Mouse (Mus musculus): ENCODE measurements around the gene Vmn1r55. TPM values are rescaled to one million over a fixed set of nuclear protein-coding genes. Genes with fewer than 3 reads are reported as not detected.
"Not testable (repeated sequence)": the region's sequence is repeated elsewhere in the genome, so short reads cannot be mapped to it uniquely, and the experiment has no call there.

Gene Vmn1r55
- total RNA-seq (2014; fragmentation: Nextera tagmentation) = 0.15 TPM in 1 of 2 replicates, not detected in the other
- 0.06 and 0.22 TPM in 2 replicates for total RNA-seq (2017)
- polyA plus RNA-seq (2012) = not detected in 2 replicates

- H3K36me3 ChIP-seq (replicated peaks); H3K4me1 ChIP-seq (ENCODE audit: insufficient read depth, low read depth, low read length); H3K27me3 ChIP-seq (ENCODE audit: insufficient read depth, low read length); H3K9me3 ChIP-seq (replicated peaks); DNase-seq (ENCODE audit: low spot score); ATAC-seq (ENCODE audit: extremely low read depth, insufficient number of reproducible peaks, low FRiP score, poor library complexity, severe bottlenecking); H3K4me3 ChIP-seq (ENCODE audit: low read depth, low read length): not testable (repeated sequence)
Observed at GRCm38 (mm10) chr7:5149570-5149969, at the start of gene Vmn1r55. Gene Vmn1r55 (minus strand): TSS chr7:5149670.

- not testable (repeated sequence) for H3K9me3 ChIP-seq (replicated peaks); H3K4me3 ChIP-seq (ENCODE audit: low read depth, low read length); ATAC-seq (ENCODE audit: extremely low read depth, insufficient number of reproducible peaks, low FRiP score, poor library complexity, severe bottlenecking); H3K4me1 ChIP-seq (ENCODE audit: insufficient read depth, low read depth, low read length); DNase-seq (ENCODE audit: low spot score); H3K36me3 ChIP-seq (replicated peaks); H3K27me3 ChIP-seq (ENCODE audit: insufficient read depth, low read length)
Observed at GRCm38 (mm10) chr7:5196647-5197046, 47.2 kb upstream of the Vmn1r55 start, which contains the start of gene Vmn1r56. Gene Vmn1r56 (minus strand): TSS chr7:5196747.

- ATAC-seq (ENCODE audit: extremely low read depth, insufficient number of reproducible peaks, low FRiP score, poor library complexity, severe bottlenecking) (peak; percentile 57), DNase-seq (ENCODE audit: low spot score) (peak; percentile 40)
- H3K9me3 ChIP-seq (replicated peaks) = no peaks in the 10 kb centered on the region
- peak within 1 kb of the TSS; percentile 68 for H3K4me3 ChIP-seq (ENCODE audit: low read depth, low read length)
- H3K27me3 ChIP-seq (ENCODE audit: insufficient read depth, low read length) = peaks cover 7% of the 10 kb centered on the region
- no peaks in the 10 kb centered on the region for H3K36me3 ChIP-seq (replicated peaks)
- TF ChIP-seq GATA1 (IDR thresholded peaks at IDR 0.05; ENCODE audit: borderline replicate concordance, low read length) (no peak), CTCF (IDR thresholded peaks at IDR 0.05; ENCODE audit: low read depth, low read length) (peak; percentile 43; the same call in 1 of the 2 replicates)
- H3K4me1 ChIP-seq (ENCODE audit: insufficient read depth, low read depth, low read length) = peaks cover 13% of the 10 kb centered on the region
Observed at GRCm38 (mm10) chr7:5125549-5126406, 23.7 kb downstream of the Vmn1r55 start, which contains the start of gene Rasl2-9. Gene Rasl2-9 (minus strand): TSS chr7:5125950.

- TF ChIP-seq TAL1 (conservative IDR thresholded peaks at IDR 0.05; ENCODE audit: low read depth, low read length) = no peak
- no peak for TF ChIP-seq POLR2AphosphoS5 (IDR thresholded peaks at IDR 0.05; ENCODE audit: insufficient replicate concordance, low read depth, low read length)
- TF ChIP-seq GATA1 (IDR thresholded peaks at IDR 0.05; ENCODE audit: borderline replicate concordance, low read length) = no peak
- no peak for TF ChIP-seq GATA2 (IDR thresholded peaks at IDR 0.05; ENCODE audit: borderline replicate concordance, low read depth, low read length)
- TF ChIP-seq CTCF (IDR thresholded peaks at IDR 0.05; ENCODE audit: low read depth, low read length) = no peak
- Histone ChIP-seq H3K27me3 (ENCODE audit: insufficient read depth, low read length) (peaks cover 7% of the 10 kb centered on the region; the same call in 1 of the 2 replicates), H3K36me3 (replicated peaks) (no peaks in the 10 kb centered on the region), H3K4me3 (ENCODE audit: low read depth, low read length) (peak overlapping the region; percentile 68; the same call in 1 of the 2 replicates), H3K4me1 (ENCODE audit: insufficient read depth, low read depth, low read length) (peaks cover 13% of the 10 kb centered on the region), H3K9me3 (replicated peaks) (no peaks in the 10 kb centered on the region)
- DNase-seq (ENCODE audit: low spot score) (no peak), ATAC-seq (ENCODE audit: extremely low read depth, insufficient number of reproducible peaks, low FRiP score, poor library complexity, severe bottlenecking) (no peak)
Observed at GRCm38 (mm10) chr7:5125078-5125477, 24.4 kb downstream of the Vmn1r55 start.

- no peaks in the 10 kb centered on the region for H3K36me3 ChIP-seq (replicated peaks)
- peaks cover 3% of the 10 kb centered on the region; the same call in 1 of the 2 replicates for H3K27me3 ChIP-seq (ENCODE audit: insufficient read depth, low read length)
- no peak for ATAC-seq (ENCODE audit: extremely low read depth, insufficient number of reproducible peaks, low FRiP score, poor library complexity, severe bottlenecking)
- no peaks in the 10 kb centered on the region for H3K4me1 ChIP-seq (ENCODE audit: insufficient read depth, low read depth, low read length)
- H3K4me3 ChIP-seq (ENCODE audit: low read depth, low read length) = no peak within 1 kb of the TSS
- no peak for DNase-seq (ENCODE audit: low spot score)
- TF ChIP-seq CTCF (IDR thresholded peaks at IDR 0.05; ENCODE audit: low read depth, low read length) (no peak), POLR2AphosphoS5 (IDR thresholded peaks at IDR 0.05; ENCODE audit: insufficient replicate concordance, low read depth, low read length) (no peak), GATA1 (IDR thresholded peaks at IDR 0.05; ENCODE audit: borderline replicate concordance, low read length) (no peak), TAL1 (conservative IDR thresholded peaks at IDR 0.05; ENCODE audit: low read depth, low read length) (no peak), GATA2 (IDR thresholded peaks at IDR 0.05; ENCODE audit: borderline replicate concordance, low read depth, low read length) (no peak)
- H3K9me3 ChIP-seq (replicated peaks) = no peaks in the 10 kb centered on the region
Observed at GRCm38 (mm10) chr7:5116850-5117249, 32.6 kb downstream of the Vmn1r55 start, which contains the start of gene Rfpl4. Gene Rfpl4 (minus strand): TSS chr7:5116950.

- Histone ChIP-seq H3K27me3 (ENCODE audit: insufficient read depth, low read length) (peaks cover 10% of the 10 kb centered on the region), H3K36me3 (replicated peaks) (no peaks in the 10 kb centered on the region), H3K4me3 (ENCODE audit: low read depth, low read length) (no peak overlapping the region), H3K4me1 (ENCODE audit: insufficient read depth, low read depth, low read length) (peaks cover 3% of the 10 kb centered on the region), H3K9me3 (replicated peaks) (no peaks in the 10 kb centered on the region)
- TF ChIP-seq GATA1 (IDR thresholded peaks at IDR 0.05; ENCODE audit: borderline replicate concordance, low read length) = no peak
- no peak for TF ChIP-seq POLR2AphosphoS5 (IDR thresholded peaks at IDR 0.05; ENCODE audit: insufficient replicate concordance, low read depth, low read length)
- TF ChIP-seq TAL1 (conservative IDR thresholded peaks at IDR 0.05; ENCODE audit: low read depth, low read length) = no peak
- TF ChIP-seq GATA2 (IDR thresholded peaks at IDR 0.05; ENCODE audit: borderline replicate concordance, low read depth, low read length) = no peak
- no peak for TF ChIP-seq CTCF (IDR thresholded peaks at IDR 0.05; ENCODE audit: low read depth, low read length)
- no peak for ATAC-seq (ENCODE audit: extremely low read depth, insufficient number of reproducible peaks, low FRiP score, poor library complexity, severe bottlenecking)
- no peak for DNase-seq (ENCODE audit: low spot score)
Observed at GRCm38 (mm10) chr7:5112701-5113100, 36.8 kb downstream of the Vmn1r55 start.

All from G1E (cell line).